Mouse (Mus musculus): Measurements from ENCODE around the gene Fank1.

Fank1 gene

GRCm38 (mm10) chr7:133909833-133910375, 133.2 kb downstream of the Fank1 start:
- DNase-seq: no peak

DNA sequence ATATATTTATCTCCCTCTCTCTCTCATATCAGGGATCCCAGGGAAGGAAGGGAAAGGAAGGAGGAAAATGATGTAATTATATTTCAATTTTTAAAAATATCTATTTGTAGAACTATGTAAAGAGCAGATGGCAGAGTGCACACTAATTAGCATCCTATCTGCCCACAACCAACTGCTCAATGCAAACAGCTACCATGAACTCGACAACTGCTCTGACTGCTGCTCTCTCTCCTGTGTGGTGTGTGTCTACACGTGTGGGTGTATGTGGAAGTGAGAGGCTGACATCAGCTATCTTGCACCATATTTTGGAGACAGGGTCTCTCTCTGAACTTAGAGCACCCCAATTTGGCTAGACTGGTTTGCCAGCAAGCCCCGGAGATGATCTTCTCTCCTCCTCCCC, 135.2 kb downstream of the Fank1 start:
- DNase-seq: no peak

GRCm38 (mm10) chr7:133916230-133916629, 139.6 kb downstream of the Fank1 start:
- no peak for DNase-seq

DNA sequence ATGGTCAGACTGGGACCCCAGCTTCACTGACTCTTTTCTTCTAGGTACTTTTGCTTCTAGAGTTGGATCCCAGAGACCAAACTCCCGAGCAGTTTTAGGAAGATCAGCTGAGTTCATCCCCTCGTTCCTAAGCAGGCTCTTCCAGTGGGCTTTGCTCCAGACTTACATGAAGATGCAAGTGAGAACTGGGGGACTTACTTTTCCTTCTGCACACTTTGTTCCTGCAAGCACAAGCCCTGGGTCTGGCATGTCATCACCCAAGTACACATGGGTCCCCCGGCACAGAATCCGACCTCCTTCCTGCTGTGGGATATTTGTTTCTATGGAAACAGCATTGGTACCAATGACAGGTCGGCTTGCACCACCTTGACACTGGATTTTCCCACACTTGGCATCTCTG, 142.6 kb downstream of the Fank1 start:
- DNase-seq: no peak

GRCm38 (mm10) chr7:133919918-133920317, 143.3 kb downstream of the Fank1 start:
- no peak for DNase-seq

DNA sequence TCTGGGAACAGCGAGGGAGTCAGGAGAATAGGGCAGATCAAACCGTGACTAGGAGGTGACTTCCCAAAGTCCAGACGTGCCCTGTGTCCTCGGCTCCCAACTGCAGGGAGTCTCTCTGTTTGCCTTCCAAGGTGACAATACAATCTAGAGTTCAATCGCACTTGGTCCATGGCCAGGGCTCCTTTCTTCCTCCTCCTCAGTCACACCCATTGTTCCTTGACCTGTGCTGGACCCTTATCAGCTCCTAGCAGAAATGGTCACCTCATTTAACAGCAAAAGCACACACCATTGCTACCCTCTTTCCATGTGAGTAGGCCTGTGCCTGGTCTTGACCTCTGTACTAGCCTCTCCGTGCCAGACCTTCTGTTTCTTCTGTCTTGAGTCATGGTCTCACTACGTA, 144.1 kb downstream of the Fank1 start:
- no peak for DNase-seq

DNA sequence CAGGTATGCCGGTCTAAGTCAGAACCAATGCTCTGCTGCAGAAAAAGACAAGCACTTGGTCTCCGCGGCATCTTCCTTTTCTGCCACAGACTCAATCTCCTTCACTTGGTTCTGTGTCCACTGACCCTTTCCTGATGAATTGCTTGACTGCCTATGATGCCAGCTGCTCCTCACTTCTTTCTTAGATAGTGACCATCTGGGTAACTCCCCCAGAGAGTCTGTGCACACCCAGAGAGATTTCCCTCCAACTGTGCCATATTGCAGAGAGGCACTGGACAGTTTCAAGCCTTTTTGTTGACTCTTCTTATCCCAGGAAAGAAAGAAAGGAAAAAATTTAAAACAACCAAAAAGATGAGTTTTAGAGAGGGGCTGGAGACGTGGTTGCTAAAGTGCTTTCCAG, 144.6 kb downstream of the Fank1 start:
- no peak for DNase-seq

DNA sequence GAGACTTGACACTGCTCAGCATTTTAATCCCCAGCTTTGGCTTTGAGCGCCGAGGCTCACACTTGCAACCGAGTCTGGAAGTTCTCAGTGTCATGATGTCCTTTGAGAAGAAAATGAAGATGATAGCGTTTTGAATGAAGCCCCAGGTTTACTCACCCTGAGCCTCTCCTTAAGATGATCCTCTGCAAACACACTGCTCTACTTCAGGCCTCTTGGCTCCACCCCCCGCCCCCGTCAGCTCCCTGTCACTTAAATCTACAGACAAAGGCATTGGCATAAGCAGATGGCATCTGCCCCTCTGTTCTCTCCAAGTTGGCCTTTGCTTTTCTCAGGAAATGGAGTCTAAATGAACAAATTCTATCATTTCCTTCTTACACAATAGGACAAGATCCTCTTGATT, 147.3 kb downstream of the Fank1 start:
- no peak for DNase-seq

GRCm38 (mm10) chr7:133925771-133926170, 149.1 kb downstream of the Fank1 start:
- DNase-seq: no peak

GRCm38 (mm10) chr7:133928981-133929380, 152.3 kb downstream of the Fank1 start:
- DNase-seq: no peak
